Mouse (Mus musculus): ENCODE results near the gene Prmt6. TPM values are rescaled to one million over a fixed set of nuclear protein-coding genes. Genes with fewer than 3 reads are reported as not detected.

Prmt6 gene
- 24.5 and 29.2 TPM in 2 replicates for polyA plus RNA-seq (2014; fragmentation: Nextera tagmentation; extraction: Ambion mirVana)

DNA sequence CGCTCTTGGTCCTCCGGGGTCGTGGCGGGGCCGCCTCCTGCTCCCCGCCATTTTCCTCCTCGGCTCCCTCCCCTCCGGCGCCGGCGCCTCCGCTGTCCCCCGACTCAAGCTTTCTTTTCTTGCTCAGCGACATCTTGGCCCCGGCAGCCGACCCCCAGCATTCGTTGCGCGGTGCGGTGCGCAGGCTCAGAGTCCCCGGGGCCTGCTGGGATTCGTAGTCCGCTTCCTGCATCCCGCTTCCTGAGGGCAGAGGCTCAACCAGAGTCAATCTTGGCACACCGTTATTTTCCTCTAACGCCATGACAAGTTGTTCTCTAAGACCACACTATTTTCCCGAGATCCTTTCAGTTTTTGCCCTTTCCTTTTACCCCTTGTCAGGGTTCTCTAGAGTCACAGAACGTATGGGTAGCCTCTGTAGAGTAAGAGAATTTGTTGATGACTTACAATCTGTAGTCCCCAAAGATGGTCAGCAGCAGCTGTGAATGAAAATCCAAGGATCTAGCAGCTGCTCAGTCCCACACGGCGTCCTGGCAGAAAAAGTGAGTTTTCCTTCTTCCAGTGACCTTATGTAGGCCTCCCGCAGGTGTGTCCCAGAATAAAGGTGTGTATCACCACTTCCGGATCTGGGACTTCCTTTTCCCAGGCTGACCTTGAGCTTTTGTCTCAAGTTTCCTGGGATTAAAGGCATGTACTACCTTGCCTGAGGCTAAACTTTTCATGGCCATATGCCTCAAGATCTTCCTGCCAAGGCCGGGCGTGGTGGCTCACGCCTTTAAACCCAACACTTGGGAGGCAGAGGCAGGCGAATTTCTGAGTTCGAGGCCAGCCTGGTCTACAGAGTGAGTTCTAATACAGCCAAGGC, at the start of gene Prmt6:
Gene Prmt6, minus strand, starts transcription at position 160 of the 862 bp plus-strand sequence.
- H3K4me2 ChIP-seq (ENCODE audit: low read length): peak within 1 kb of the TSS; percentile 59
- ATAC-seq (ENCODE audit: low FRiP score, low TSS enrichment) (peak; percentile 93), DNase-seq (peak; percentile 95)
- peaks cover 26% of the 10 kb centered on the region for H3K4me1 ChIP-seq (ENCODE audit: control insufficient read depth, insufficient read depth, low read length)
- 20% methylated on average over 37 of the region's 38 CpGs for WGBS
- H3K9ac ChIP-seq (replicated peaks; ENCODE audit: low read length): peak within 1 kb of the TSS; percentile 97
- H3K4me3 ChIP-seq (replicated peaks; ENCODE audit: low read depth, low read length): peak within 1 kb of the TSS; percentile 96
- H3K9me3 ChIP-seq (ENCODE audit: control insufficient read depth, low read length): no peaks in the 10 kb centered on the region
- H3K27me3 ChIP-seq (ENCODE audit: control insufficient read depth, insufficient read depth, low read length): no peaks in the 10 kb centered on the region
- H3K27ac ChIP-seq (replicated peaks; ENCODE audit: low read depth, low read length): peak within 1 kb of the TSS; percentile 97
- H3K36me3 ChIP-seq (ENCODE audit: control insufficient read depth, insufficient read depth, low read length): peaks cover 17% of the 10 kb centered on the region

DNA sequence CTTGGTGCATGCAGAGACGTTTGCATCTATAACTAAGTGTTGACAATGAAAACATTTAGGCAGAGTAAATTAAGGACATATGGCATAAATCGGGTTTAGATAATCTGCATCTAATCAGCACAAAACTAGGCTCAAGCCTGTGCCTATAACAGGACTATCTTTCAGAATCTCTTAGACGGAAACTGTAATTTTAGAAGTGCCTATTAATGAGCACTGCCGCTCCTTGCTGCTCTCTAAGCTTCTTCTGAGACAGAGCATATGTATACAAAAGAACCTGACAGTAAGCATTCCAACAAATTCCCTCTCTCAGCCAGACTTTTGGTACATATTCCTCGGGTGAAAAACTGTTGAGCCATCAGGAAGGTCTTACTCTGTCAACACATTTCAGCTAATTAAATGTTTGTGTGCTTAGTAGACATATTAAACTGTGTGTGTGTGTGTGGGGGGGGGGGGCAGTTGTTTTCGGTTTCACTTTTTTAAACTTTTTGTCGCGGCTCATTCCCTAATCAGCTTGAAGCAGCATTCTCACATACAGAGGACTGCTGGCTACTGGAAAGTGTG, 39.8 kb upstream of the Prmt6 start:
- 89% methylated on average over 8 of the region's 8 CpGs for WGBS
- DNase-seq (no peak), ATAC-seq (ENCODE audit: low FRiP score, low TSS enrichment) (no peak)
- Histone ChIP-seq H3K36me3 (ENCODE audit: control insufficient read depth, insufficient read depth, low read length) (no peaks in the 10 kb centered on the region), H3K27me3 (ENCODE audit: control insufficient read depth, insufficient read depth, low read length) (no peaks in the 10 kb centered on the region), H3K4me2 (ENCODE audit: low read length) (no peak overlapping the region), H3K27ac (replicated peaks; ENCODE audit: low read depth, low read length) (no peak overlapping the region), H3K9me3 (ENCODE audit: control insufficient read depth, low read length) (no peaks in the 10 kb centered on the region), H3K4me3 (replicated peaks; ENCODE audit: low read depth, low read length) (no peak overlapping the region), H3K9ac (replicated peaks; ENCODE audit: low read length) (no peak overlapping the region), H3K4me1 (ENCODE audit: control insufficient read depth, insufficient read depth, low read length) (no peaks in the 10 kb centered on the region)

DNA sequence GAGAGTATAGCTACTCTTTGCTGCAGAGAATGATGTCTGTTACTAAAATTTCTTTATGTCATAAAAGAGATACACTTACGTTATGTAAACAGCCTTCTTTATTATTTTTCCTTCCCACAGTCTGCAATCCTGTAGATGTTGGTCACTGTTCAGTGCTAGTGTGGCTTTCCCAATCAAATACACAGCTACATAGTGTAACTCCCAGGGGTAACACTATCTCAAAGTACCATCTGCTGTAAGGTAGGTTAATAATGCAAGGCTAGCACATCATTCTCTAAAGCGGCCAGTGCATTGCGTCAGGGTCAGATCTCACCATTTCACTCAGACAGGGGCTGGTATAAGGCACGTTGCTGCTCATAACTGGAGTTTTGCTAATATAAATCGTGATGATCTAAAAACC, 31.9 kb upstream of the Prmt6 start:
- DNase-seq (no peak), ATAC-seq (ENCODE audit: low FRiP score, low TSS enrichment) (no peak)
- Histone ChIP-seq H3K9ac (replicated peaks; ENCODE audit: low read length) (no peak overlapping the region), H3K27ac (replicated peaks; ENCODE audit: low read depth, low read length) (no peak overlapping the region), H3K4me1 (ENCODE audit: control insufficient read depth, insufficient read depth, low read length) (no peaks in the 10 kb centered on the region), H3K9me3 (ENCODE audit: control insufficient read depth, low read length) (no peaks in the 10 kb centered on the region), H3K4me3 (replicated peaks; ENCODE audit: low read depth, low read length) (no peak overlapping the region), H3K27me3 (ENCODE audit: control insufficient read depth, insufficient read depth, low read length) (no peaks in the 10 kb centered on the region), H3K36me3 (ENCODE audit: control insufficient read depth, insufficient read depth, low read length) (no peaks in the 10 kb centered on the region), H3K4me2 (ENCODE audit: low read length) (no peak overlapping the region)
- WGBS: 79% methylated on average over 5 of the region's 5 CpGs

DNA sequence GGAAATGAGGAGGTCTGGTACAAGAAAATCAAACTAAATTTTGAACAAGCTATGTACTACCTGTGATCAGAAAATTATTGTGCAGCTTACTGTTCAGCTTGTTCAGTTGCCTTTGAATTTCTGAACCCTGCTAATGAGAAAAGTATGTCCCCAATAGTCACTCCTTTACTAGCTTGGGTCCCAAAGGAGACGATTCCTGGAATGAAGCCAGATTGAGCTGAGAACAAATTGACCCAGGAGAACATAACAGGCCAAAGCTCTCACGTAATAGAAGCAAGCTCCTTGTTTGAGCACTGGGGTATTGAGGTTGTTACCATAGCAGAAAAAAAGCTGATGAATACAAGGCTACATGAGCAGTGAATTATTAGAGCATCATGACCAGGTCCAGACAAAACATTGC, 17.0 kb upstream of the Prmt6 start:
- ATAC-seq (ENCODE audit: low FRiP score, low TSS enrichment) (no peak), DNase-seq (no peak)
- Histone ChIP-seq H3K4me2 (ENCODE audit: low read length) (no peak overlapping the region), H3K9me3 (ENCODE audit: control insufficient read depth, low read length) (no peaks in the 10 kb centered on the region), H3K36me3 (ENCODE audit: control insufficient read depth, insufficient read depth, low read length) (no peaks in the 10 kb centered on the region), H3K4me3 (replicated peaks; ENCODE audit: low read depth, low read length) (no peak overlapping the region), H3K9ac (replicated peaks; ENCODE audit: low read length) (no peak overlapping the region), H3K27ac (replicated peaks; ENCODE audit: low read depth, low read length) (no peak overlapping the region), H3K27me3 (ENCODE audit: control insufficient read depth, insufficient read depth, low read length) (no peaks in the 10 kb centered on the region), H3K4me1 (ENCODE audit: control insufficient read depth, insufficient read depth, low read length) (no peaks in the 10 kb centered on the region)
- 67% methylated on average over 2 of the region's 2 CpGs for WGBS

DNA sequence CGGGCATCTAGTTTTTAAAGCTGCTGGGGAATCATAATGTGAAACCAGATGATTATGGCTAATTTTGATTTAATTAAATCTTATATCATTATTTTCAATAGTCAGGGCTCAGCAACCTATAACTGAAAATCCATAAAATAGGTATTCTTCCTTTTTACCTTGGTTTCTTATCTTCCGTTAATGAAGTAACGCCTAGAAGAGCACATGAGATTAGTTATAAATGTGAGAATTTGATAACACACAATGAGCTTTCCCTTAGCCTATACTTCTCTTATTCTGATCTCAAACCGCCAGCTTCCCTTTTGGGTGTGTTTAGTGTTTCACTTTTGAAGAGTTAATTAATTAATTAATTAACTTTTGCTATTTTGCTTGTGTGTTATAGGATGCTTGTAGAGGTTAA, 2.3 kb upstream of the Prmt6 start:
- ATAC-seq (ENCODE audit: low FRiP score, low TSS enrichment) (no peak), DNase-seq (no peak)
- Histone ChIP-seq H3K9me3 (ENCODE audit: control insufficient read depth, low read length) (no peaks in the 10 kb centered on the region), H3K36me3 (ENCODE audit: control insufficient read depth, insufficient read depth, low read length) (no peaks in the 10 kb centered on the region), H3K27ac (replicated peaks; ENCODE audit: low read depth, low read length) (no peak overlapping the region), H3K4me3 (replicated peaks; ENCODE audit: low read depth, low read length) (no peak overlapping the region), H3K9ac (replicated peaks; ENCODE audit: low read length) (no peak overlapping the region), H3K27me3 (ENCODE audit: control insufficient read depth, insufficient read depth, low read length) (no peaks in the 10 kb centered on the region), H3K4me2 (ENCODE audit: low read length) (no peak overlapping the region), H3K4me1 (ENCODE audit: control insufficient read depth, insufficient read depth, low read length) (peaks cover 13% of the 10 kb centered on the region)
- WGBS: 92% methylated on average over 4 of the region's 4 CpGs

DNA sequence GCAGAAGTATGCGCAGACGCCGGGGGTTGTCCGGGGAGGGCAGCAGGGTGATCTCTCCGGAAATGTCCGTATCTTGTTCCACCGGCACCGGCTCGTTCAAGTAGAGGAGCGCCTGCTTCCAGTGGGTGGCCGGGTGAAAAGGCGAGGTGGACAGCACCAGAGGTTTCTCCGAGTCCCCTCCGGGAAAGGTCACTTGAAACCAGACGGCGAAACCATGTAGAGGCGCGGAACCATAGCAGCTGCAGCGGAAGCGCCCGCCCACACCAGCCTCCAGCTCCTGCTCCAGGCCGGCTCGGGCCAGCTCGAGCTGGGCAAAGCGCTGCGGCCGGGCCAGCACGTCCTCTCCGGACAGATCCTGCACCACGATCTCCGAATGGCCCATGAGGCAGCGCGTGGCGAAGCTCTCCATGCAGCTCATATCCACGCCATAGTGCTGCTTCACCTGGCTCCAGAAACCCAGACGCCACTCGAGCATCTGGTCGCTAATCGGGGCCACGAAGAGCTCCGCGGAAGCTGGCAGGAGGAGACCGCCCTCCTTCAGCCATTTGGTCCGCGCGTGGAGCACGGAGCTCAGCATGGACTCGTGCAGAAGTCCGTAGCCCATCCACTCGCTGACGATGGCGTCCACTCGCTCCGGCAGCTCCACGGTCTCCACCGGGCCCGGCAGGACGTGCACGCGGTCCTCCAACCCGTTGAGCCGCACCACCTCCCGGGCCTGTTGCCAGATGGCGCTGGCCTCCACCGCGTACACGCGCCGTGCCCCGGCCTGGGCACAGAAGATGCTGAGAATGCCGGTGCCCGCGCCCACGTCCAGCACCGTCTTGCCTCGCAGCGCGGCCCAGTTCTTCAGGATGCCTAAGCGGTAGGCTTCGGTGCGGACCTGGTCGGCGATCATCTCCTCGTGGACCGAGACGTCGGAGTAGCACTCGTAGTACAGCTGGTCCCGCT, 633 bp downstream of the Prmt6 start:
- no peaks in the 10 kb centered on the region for H3K27me3 ChIP-seq (ENCODE audit: control insufficient read depth, insufficient read depth, low read length)
- ATAC-seq (ENCODE audit: low FRiP score, low TSS enrichment) (peak; percentile 82), DNase-seq (peak; percentile 82)
- peak overlapping the region; percentile 97 for H3K27ac ChIP-seq (replicated peaks; ENCODE audit: low read depth, low read length)
- H3K4me3 ChIP-seq (replicated peaks; ENCODE audit: low read depth, low read length): peak overlapping the region; percentile 96
- H3K4me2 ChIP-seq (ENCODE audit: low read length): peak overlapping the region; percentile 59
- peaks cover 26% of the 10 kb centered on the region for H3K4me1 ChIP-seq (ENCODE audit: control insufficient read depth, insufficient read depth, low read length)
- peaks cover 17% of the 10 kb centered on the region for H3K36me3 ChIP-seq (ENCODE audit: control insufficient read depth, insufficient read depth, low read length)
- no peaks in the 10 kb centered on the region for H3K9me3 ChIP-seq (ENCODE audit: control insufficient read depth, low read length)
- under 1% methylated on average over 89 of the region's 89 CpGs for WGBS
- peak overlapping the region; percentile 97 for H3K9ac ChIP-seq (replicated peaks; ENCODE audit: low read length)

DNA sequence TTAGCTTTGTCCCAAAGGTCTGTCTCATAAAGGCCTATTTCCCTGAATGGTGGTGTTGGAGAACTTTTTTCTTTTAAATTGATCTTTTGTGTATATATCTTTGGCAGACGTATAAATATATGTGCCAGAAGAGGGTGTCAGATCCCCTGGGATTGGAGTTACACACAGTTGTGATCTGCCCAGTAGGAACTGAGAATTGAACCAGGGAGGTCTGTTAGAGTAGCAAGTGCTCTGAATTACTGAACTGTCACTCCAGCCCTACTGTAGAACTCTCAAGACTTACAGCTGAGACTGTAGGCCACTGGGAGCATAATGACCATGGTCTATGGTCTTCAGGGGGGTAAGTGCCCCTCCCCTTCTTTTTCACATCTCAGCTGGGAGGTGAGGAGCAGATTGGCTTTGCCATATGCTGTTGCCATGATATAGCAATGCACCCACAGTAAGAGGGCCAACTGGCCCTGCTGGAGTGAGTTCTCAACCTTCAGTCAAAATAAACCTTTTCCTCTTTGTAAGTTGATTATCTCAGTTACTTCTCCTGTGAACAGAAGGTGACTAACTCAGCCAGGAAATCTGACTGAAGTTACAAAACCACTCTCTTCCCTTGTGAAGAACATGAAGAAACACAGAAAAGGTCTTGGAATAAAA, 13.9 kb downstream of the Prmt6 start:
- no peak for DNase-seq
- H3K36me3 ChIP-seq (ENCODE audit: control insufficient read depth, insufficient read depth, low read length): no peaks in the 10 kb centered on the region
- H3K4me1 ChIP-seq (ENCODE audit: control insufficient read depth, insufficient read depth, low read length): no peaks in the 10 kb centered on the region
- no peaks in the 10 kb centered on the region for H3K9me3 ChIP-seq (ENCODE audit: control insufficient read depth, low read length)
- 94% methylated on average over 1 of the region's 1 CpGs for WGBS
- no peak overlapping the region for H3K4me2 ChIP-seq (ENCODE audit: low read length)
- no peak for ATAC-seq (ENCODE audit: low FRiP score, low TSS enrichment)
- no peaks in the 10 kb centered on the region for H3K27me3 ChIP-seq (ENCODE audit: control insufficient read depth, insufficient read depth, low read length)
- no peak overlapping the region for H3K9ac ChIP-seq (replicated peaks; ENCODE audit: low read length)
- H3K27ac ChIP-seq (replicated peaks; ENCODE audit: low read depth, low read length): no peak overlapping the region
- no peak overlapping the region for H3K4me3 ChIP-seq (replicated peaks; ENCODE audit: low read depth, low read length)

Measured in midbrain, embryonic 14.5 days (tissue).